Mouse (Mus musculus): ENCODE data around the gene Zfp759.
"Not testable (repeated sequence)": the region's sequence is repeated elsewhere in the genome, so short reads cannot be mapped to it uniquely, and the experiment has no call there.

Zfp759 gene

GRCm38 (mm10) chr13:67121360-67121759 lies at the start of gene Zfp759:
Gene Zfp759, plus strand, starts transcription at chr13:67121660.
- DNase-seq (ENCODE audit: low spot score in 2 of 2) = not testable (repeated sequence)

DNA sequence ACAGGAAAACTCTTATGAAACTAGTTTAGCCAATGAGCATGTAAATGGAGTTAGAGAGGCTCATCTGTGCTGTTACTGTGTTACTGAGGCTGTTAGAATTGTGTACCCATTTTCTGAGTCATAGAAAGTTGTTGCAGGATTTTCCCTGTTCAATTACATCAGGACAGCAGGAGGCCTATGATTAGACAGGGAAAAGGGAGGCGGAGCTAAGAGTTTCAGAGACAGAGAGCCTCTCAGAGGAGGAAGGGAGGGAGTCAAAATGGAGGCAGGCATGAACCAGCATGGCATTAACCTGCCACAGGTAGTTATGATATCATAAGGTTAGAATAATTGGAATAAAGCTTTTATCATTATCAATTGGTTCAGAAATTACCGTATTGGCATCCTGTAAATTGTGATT lies 48.7 kb upstream of the Zfp759 start:
- no peak for DNase-seq (ENCODE audit: low spot score in 2 of 2)

DNA sequence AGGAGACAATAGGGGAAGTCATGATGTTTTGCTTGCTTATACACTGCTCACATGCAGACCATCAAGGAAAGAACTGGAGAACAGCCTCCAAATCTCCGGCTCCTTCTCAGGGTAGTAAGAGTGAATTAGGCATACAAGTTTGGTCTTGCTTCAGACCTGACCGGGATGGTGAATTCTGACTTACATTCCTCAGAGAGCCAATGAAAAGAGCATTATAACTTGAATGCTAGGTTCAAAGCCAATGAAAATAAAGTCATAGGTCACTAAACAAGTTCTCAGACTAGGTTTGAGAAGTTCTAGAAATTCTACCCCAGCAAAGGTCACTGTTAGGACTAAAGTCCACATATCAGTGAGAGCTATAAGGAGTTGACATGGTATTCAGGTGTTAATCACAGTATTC lies 44.2 kb upstream of the Zfp759 start:
- DNase-seq (ENCODE audit: low spot score in 2 of 2) = no peak

- DNase-seq (ENCODE audit: low spot score in 2 of 2) = peak; percentile 37 to 45
Observed at GRCm38 (mm10) chr13:67081142-67081713, 40.2 kb upstream of the Zfp759 start.

- no peak for DNase-seq (ENCODE audit: low spot score in 2 of 2)
Observed at GRCm38 (mm10) chr13:67081946-67082345, 39.5 kb upstream of the Zfp759 start.

DNA sequence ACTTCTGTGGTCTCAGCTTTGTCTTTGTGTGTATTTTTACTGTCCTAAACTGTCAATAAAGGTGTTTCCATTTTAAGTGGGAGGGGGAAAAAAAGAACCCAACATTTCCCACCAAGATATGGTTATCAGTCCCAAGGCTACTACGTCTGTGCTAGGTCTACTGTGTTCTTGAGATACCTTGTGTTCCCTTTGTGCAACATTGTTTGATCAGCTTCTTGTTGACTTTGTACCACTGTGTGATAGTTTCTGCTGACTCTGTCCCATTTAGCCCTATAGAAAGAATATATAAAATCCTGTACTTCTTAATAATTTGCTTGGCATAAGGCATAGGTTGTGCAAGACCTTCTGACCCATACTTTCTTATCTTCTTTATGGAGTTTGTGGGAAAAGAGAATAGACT lies 31.3 kb upstream of the Zfp759 start:
- DNase-seq (ENCODE audit: low spot score in 2 of 2) = no peak

GRCm38 (mm10) chr13:67097876-67098275 lies 23.6 kb upstream of the Zfp759 start, which contains the start of gene Zfp708:
Gene Zfp708, minus strand, starts transcription at chr13:67097976.
- no peak for DNase-seq (ENCODE audit: low spot score in 2 of 2)

DNA sequence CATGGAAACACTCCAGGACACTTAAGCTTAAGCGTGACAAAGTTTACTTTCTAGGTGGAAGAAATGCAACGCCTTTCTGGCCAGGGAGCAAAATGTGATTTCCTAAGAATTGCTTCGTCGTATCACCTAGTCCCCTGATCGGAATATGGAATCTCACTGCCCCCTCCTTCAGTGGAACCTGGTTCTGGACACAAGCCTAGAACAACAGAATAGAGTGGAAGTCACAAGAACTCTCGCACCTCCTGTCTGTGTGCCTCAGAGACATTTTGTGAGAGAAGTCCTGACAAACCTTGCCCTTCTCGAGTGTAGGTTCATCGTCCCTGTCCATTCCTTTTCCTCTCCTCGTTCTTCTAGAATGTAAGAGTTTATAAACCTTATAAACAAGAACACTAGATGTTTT lies 13.8 kb upstream of the Zfp759 start:
- no peak for DNase-seq (ENCODE audit: low spot score in 2 of 2)

GRCm38 (mm10) chr13:67108194-67108820 lies 13.2 kb upstream of the Zfp759 start, which contains the start of gene Gm28557:
Gene Gm28557, minus strand, starts transcription at chr13:67108604.
- DNase-seq (ENCODE audit: low spot score in 2 of 2) = peak; percentile 81 to 89

- DNase-seq (ENCODE audit: low spot score in 2 of 2) = no peak
Observed at GRCm38 (mm10) chr13:67108821-67109206, 12.6 kb upstream of the Zfp759 start.

GRCm38 (mm10) chr13:67112096-67112495 lies 9.4 kb upstream of the Zfp759 start:
- no peak for DNase-seq (ENCODE audit: low spot score in 2 of 2)

- DNase-seq (ENCODE audit: low spot score in 2 of 2) = no peak
Observed at GRCm38 (mm10) chr13:67113287-67113686, 8.2 kb upstream of the Zfp759 start.

GRCm38 (mm10) chr13:67116163-67116562 lies 5.3 kb upstream of the Zfp759 start, which contains the start of gene Rslcan18:
Gene Rslcan18, minus strand, starts transcription at chr13:67116263.
- not testable (repeated sequence) for DNase-seq (ENCODE audit: low spot score in 2 of 2)

GRCm38 (mm10) chr13:67124460-67124859 lies 3.0 kb downstream of the Zfp759 start:
- no peak for DNase-seq (ENCODE audit: low spot score in 2 of 2)

GRCm38 (mm10) chr13:67127507-67127906 lies 6.0 kb downstream of the Zfp759 start:
- DNase-seq (ENCODE audit: low spot score in 2 of 2) = not testable (repeated sequence)

DNA sequence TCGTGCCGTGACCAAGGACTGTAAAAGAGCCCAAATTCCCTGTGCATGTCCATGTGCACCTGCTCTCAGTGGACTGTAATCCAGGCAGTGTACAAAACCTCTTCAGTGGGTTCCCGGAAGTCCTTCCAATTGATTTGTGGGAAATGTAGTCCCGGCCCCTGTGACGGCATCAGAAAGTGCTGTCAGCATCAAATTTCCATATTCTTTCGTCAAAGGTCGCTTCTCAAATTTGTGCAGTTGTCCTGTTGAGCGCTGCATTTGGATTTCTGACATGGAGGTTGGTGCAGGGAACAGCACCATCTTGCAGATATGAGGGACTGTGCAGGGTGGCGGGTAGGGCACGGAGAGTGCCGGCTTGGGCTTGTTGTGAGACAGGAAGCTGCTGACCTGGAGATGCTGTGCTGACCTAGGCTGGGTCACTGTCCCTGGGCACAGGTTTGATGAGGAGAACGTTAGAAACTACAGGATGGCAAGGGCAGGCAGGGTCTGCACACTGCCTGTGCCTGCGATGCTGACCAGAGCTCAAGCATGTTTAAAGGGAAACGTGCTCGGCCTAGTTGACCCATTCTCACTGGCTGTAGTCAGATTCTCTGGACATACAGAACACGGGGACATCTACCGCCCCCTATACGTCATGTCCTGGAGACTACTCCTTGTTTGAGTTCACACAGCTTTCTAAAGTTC lies 6.7 kb downstream of the Zfp759 start:
- peak; percentile 78 to 83 for DNase-seq (ENCODE audit: low spot score in 2 of 2)

GRCm38 (mm10) chr13:67166122-67166521 lies 44.7 kb downstream of the Zfp759 start:
- DNase-seq (ENCODE audit: low spot score in 2 of 2) = not testable (repeated sequence)

DNA sequence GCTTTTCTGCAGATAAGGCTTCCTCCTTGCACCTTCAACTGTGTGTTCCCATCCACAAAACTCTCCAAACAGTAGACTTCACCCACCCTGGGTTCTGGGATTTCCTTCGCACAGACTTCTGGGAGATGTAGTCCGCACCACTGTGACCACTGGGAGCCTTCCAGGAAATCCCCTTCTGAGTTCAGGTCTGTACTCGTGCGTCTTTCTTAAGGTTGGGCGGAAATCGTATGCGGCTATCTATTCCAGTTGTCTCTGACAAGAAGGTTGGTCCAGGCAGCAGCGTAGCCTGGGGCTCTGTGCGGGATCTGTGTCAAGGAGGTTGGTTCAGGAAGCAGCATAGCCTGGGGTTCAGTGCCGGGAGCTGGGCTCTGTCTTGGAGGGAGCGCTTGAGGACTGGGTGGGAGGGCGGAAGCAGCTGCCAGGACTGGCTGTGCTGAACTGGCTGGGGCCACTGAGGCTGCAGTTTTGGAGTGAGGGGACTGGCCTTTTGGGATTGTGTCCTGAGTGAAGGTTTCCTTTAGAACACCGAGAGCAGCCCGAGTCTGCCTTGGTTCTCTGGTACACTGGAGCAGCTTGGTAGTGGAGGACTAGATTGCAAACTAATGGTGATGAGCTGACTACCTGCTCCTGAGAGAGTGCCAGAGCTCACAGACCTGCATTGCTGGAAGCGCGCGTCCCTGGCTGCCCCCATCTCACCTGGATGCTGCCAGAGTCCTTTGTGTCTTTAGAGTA lies 51.7 kb downstream of the Zfp759 start, which contains the start of gene Rsl1:
Rsl1 (plus strand) TSS at position 192 of the 732 bp plus-strand sequence.
- DNase-seq (ENCODE audit: low spot score in 2 of 2) = peak; percentile 52 to 59

GRCm38 (mm10) chr13:67173723-67174055 lies 52.2 kb downstream of the Zfp759 start:
- DNase-seq (ENCODE audit: low spot score in 2 of 2) = no peak

Data from frontal cortex, postnatal 25 days (tissue).